Mouse (Mus musculus): ENCODE measurements around the gene Fcgr2b. TPM values are rescaled to one million over a fixed set of nuclear protein-coding genes. Genes with fewer than 3 reads are reported as not detected.

Fcgr2b gene
- total RNA-seq, 4 experiments from 2014 or later: 6.4 to 15.5 (median 12.2) TPM

DNA sequence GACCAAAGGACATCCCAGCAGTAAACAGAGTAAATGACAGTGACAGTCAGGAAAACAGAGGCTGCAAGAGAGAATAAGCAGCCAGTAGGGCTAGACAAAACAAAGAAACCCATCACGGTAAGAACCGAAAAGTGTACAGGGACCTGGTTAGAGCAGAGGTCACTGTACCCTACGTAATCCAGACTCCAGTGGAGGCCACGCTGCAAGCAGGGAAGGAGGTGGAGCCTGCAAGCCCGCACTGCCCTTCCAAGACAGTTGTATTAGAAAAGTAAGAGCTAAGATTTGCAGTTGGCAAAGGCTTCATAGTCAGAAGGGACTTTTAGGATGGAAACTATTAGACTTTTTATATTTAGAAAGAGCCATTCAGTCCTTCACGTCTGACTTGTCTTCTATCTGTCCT is 49.4 kb downstream of the Fcgr2b start:
- peak; percentile 20 for DNase-seq

DNA sequence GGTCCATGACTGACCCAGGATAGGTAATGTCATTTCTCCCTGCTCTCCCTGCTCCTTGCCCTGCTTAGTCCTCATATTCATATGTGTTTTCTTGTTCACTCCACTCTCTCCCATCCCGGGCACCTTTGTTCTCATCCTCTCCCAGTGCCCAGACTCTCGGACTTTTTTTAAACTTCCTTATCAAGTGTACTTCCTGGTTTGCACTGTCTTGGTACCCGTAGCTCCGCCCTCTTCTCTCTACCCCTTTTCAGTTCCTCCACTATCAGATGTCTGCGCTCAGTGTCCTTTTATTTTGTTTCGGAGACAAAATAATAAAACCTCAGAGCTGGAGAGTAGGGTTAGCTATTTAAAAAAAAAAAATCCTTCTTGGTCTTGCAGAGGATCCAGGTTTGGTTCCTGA is 51.9 kb downstream of the Fcgr2b start:
- DNase-seq: no peak

DNA sequence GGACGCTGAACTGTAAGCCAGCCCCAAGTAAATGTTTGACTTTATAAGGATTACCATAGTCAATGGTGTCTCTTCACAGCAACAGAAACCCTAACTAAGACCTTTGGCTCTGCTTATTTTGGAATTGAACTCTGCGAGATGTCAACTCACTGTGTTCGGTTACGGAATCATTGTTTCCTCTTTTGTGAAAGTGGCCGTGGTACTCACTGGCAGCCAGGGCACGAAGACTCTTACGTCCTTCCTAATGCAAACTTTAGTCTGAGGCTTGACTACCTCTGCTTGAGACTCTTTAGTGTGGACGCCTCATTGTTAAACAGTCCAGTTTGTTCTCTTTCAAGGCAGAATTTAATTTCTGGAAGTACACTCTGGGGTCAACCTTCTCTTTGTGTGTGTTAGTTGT is 57.0 kb downstream of the Fcgr2b start:
- DNase-seq: no peak

DNA sequence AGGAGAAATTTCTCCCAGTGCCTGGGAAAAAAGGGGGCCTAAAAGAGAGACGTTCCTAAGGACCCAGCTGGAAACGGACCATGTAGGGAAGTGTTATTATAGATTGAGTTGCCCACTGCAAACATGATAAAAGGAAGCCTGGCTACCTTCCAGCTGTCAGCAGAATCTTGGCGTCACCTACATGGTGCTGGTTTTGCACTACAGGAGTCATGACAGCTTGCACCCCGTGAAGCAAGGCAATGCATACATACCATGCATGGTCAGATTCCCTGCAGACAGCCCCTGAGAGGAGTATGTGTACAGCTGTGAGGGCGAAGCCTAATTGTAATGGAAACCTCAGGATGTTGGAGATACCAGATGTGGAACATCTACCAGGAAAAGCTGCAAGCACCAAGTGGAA is 60.7 kb downstream of the Fcgr2b start:
- no peak for DNase-seq

GRCm38 (mm10) chr1:170912891-170913615 is 63.3 kb downstream of the Fcgr2b start, which contains the start of gene Fcrlb:
Fcrlb (minus strand) TSS chr1:170912941.
- DNase-seq: no peak

DNA sequence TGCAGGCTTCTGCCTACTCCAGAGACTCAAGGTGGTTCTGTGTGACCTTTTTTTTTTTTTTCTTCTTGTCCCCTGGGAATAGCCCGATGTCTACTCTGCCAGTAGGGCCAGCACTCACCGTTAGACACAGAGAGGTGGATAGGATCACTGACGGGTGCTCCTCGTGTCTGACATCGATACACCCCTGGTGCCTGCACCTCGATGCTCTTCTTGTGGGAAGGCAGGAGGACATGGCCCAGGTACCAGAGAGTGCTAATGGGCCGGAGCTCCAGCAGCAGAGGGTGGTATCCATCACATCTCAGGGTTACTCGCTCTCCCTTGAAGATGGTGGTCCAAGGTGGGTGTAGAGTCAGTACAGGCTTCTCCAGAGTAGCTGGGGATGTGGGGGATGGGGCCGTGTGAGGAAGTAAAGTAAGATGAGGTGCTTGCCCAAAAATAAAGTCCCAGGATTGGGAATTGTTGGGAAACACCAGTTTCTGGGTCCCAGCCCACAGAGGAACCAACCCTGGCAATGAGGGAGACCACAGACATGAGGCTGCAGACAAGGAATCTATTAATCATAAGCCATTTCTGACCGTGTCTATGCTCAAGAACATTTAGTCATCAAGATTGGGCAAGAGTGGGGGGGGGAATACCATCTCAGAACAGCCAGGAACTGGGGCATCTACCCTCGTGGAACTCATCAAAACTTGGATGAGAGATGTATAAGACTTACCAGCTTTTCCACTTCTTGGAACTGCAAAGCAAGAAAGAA is 64.3 kb downstream of the Fcgr2b start:
- no peak for DNase-seq

Other genes starting within 250 kb of the Fcgr2b start
- gene Atf6, start 108.8 kb downstream of the Fcgr2b start, total RNA-seq (2022): 10 to 100 TPM; 39.7 to 46.8 (median 43.5) TPM
- gene Gm26620, start 91.5 kb downstream of the Fcgr2b start, total RNA-seq (2022): 1 to 10 TPM; 1.0 to 2.7 (median 1.8) TPM
- 10 to 100 TPM; 20.7 to 34.0 (median 24.7) TPM for gene Dusp12, start 91.0 kb downstream of the Fcgr2b start, total RNA-seq (2022)
- gene Fcrlb, start 63.6 kb downstream of the Fcgr2b start, total RNA-seq (2022): not detected
- under 1 TPM; 0.21 to 0.81 (median 0.59) TPM for gene Fcrla, start 49.0 kb downstream of the Fcgr2b start, total RNA-seq (2022)
- gene Fcgr4, start 42.4 kb upstream of the Fcgr2b start, total RNA-seq (2022): 1 to 10 TPM; 4.1 to 7.5 (median 6.1) TPM
- gene Fcgr3, start 88.4 kb upstream of the Fcgr2b start, total RNA-seq (2022): 10 to 100 TPM; 11.4 to 29.7 (median 23.1) TPM
- gene Cfap126, start 137.4 kb upstream of the Fcgr2b start, total RNA-seq (2022): 1 to 10 TPM; 1.3 to 4.1 (median 3.1) TPM
- 100 to 1,000 TPM; 324 to 440 (median 382) TPM for gene Sdhc, start 174.1 kb upstream of the Fcgr2b start, total RNA-seq (2022)
- gene Mpz, start 174.2 kb upstream of the Fcgr2b start, total RNA-seq (2022): 1 to 10 TPM in 2 of 4 experiments, under 1 TPM in 2; 0.43 to 1.4 (median 1.2) TPM
- 10 to 100 TPM; 55.7 to 66.0 (median 59.2) TPM for gene Pcp4l1, start 219.7 kb upstream of the Fcgr2b start, total RNA-seq (2022)
- under 1 TPM in 2 of 4 experiments, not detected in 2; 0.13 to 0.15 TPM for gene Nr1i3, start 237.4 kb upstream of the Fcgr2b start, total RNA-seq (2022)
- gene Tomm40l, start 246.0 kb upstream of the Fcgr2b start, total RNA-seq (2022): 10 to 100 TPM; 39.1 to 49.2 (median 46.0) TPM
- 1 to 10 TPM; 2.0 to 6.4 (median 4.3) TPM for gene Apoa2, start 248.5 kb upstream of the Fcgr2b start, total RNA-seq (2022)

Measured in adrenal gland, adult 8-10 months (tissue).